Mouse (Mus musculus) testis, adult 2 months (tissue): ENCODE data around the gene Magi2. TPM values are rescaled to one million over a fixed set of nuclear protein-coding genes. Genes with fewer than 3 reads are reported as not detected.
"Not testable (repeated sequence)": the region's sequence is repeated elsewhere in the genome, so short reads cannot be mapped to it uniquely, and the experiment has no call there.

Source experiments
- H3K27ac ChIP-seq: fragments of 200-500 bp; 2 replicates; pipeline ENCODE4 v1.5.1; 2012; ENCODE audit warnings: low read depth, low read length; ENCODE audit not compliant: control insufficient read depth, insufficient read depth
- H3K27me3 ChIP-seq: fragments of 200-500 bp; 2 replicates; pipeline ENCODE4 v1.6.1; 2012; ENCODE audit warnings: mild to moderate bottlenecking, low read length, moderate library complexity; ENCODE audit not compliant: control insufficient read depth, insufficient read depth
- H3K36me3 ChIP-seq: fragments of 200-500 bp; 2 replicates; pipeline ENCODE4 v1.6.1; 2012; ENCODE audit warnings: mild to moderate bottlenecking, low read length; ENCODE audit not compliant: control insufficient read depth, insufficient read depth
- H3K4me1 ChIP-seq: fragments of 200-500 bp; 2 replicates; pipeline ENCODE4 v1.6.1; 2012; ENCODE audit warnings: low read length; ENCODE audit not compliant: control insufficient read depth, insufficient read depth
- H3K4me3 ChIP-seq: fragments of 200-500 bp; 2 replicates; pipeline ENCODE4 v1.5.1; 2012; ENCODE audit warnings: low read depth, mild to moderate bottlenecking, low read length, moderate library complexity, mixed read lengths; ENCODE audit not compliant: control insufficient read depth
- CTCF ChIP-seq: fragments of 200-500 bp; IDR thresholded peaks from 2 replicates; pipeline ENCODE4 v1.5.1; 2012; ENCODE audit warnings: low read depth, mild to moderate bottlenecking, inconsistent platforms, low read length, moderate library complexity; ENCODE audit not compliant: control insufficient read depth, insufficient read depth, insufficient replicate concordance
- POLR2A ChIP-seq: fragments of 200-500 bp; IDR thresholded peaks from 2 replicates; pipeline ENCODE4 v1.6.1; 2012; ENCODE audit warnings: low read depth, mild to moderate bottlenecking, inconsistent platforms, low read length, moderate library complexity; ENCODE audit not compliant: control insufficient read depth
- polyA plus RNA-seq: library from polyadenylated mRNA; depleted of rRNA; stranded (reverse); fragments of >200 nt; gene quantifications from 2 replicates; pipeline ENCODE4 v1.2.3, GENCODE M21; 2012

Magi2 gene
- polyA plus RNA-seq, 1 experiment: 6.3 TPM

GRCm38 (mm10) chr5:20509606-20510005, 1282.8 kb downstream of the Magi2 start:
- H3K4me1 ChIP-seq: no peaks in the 10 kb centered on the region; the same call in 1 of the 2 replicates
- H3K4me3 ChIP-seq: no peak overlapping the region
- H3K27ac ChIP-seq: no peak overlapping the region
- TF ChIP-seq POLR2A: no peak
- TF ChIP-seq CTCF: no peak
- no peaks in the 10 kb centered on the region for H3K27me3 ChIP-seq
- no peaks in the 10 kb centered on the region for H3K36me3 ChIP-seq

- no peak overlapping the region for H3K27ac ChIP-seq
- TF ChIP-seq POLR2A (no peak), CTCF (no peak)
Measured at GRCm38 (mm10) chr5:20512377-20513126, 1285.7 kb downstream of the Magi2 start.

GRCm38 (mm10) chr5:20521639-20522038, 1294.8 kb downstream of the Magi2 start:
- H3K27ac ChIP-seq: no peak overlapping the region
- TF ChIP-seq POLR2A: no peak
- no peaks in the 10 kb centered on the region for H3K36me3 ChIP-seq
- no peaks in the 10 kb centered on the region for H3K4me1 ChIP-seq
- no peak overlapping the region for H3K4me3 ChIP-seq
- no peaks in the 10 kb centered on the region for H3K27me3 ChIP-seq

More at GRCm38 (mm10) chr5:20512377-20513126, 1285.7 kb downstream of the Magi2 start:
- H3K4me1 ChIP-seq: no peaks in the 10 kb centered on the region; the same call in 1 of the 2 replicates
- no peaks in the 10 kb centered on the region for H3K36me3 ChIP-seq
- no peak overlapping the region for H3K4me3 ChIP-seq
- no peaks in the 10 kb centered on the region for H3K27me3 ChIP-seq

- Histone ChIP-seq H3K4me1 (no peaks in the 10 kb centered on the region), H3K27me3 (no peaks in the 10 kb centered on the region), H3K4me3 (no peak overlapping the region), H3K27ac (no peak overlapping the region), H3K36me3 (no peaks in the 10 kb centered on the region)
- no peak for TF ChIP-seq CTCF
- no peak for TF ChIP-seq POLR2A
Measured at GRCm38 (mm10) chr5:20522047-20522446, 1295.2 kb downstream of the Magi2 start.

GRCm38 (mm10) chr5:20523776-20524175, 1296.9 kb downstream of the Magi2 start:
- no peak overlapping the region for H3K27ac ChIP-seq
- H3K27me3 ChIP-seq: no peaks in the 10 kb centered on the region
- no peak for TF ChIP-seq POLR2A
- no peak for TF ChIP-seq CTCF
- H3K36me3 ChIP-seq: no peaks in the 10 kb centered on the region
- H3K4me1 ChIP-seq: no peaks in the 10 kb centered on the region
- no peak overlapping the region for H3K4me3 ChIP-seq

- not testable (repeated sequence) for H3K36me3 ChIP-seq, H3K4me3 ChIP-seq, H3K4me1 ChIP-seq, H3K27ac ChIP-seq, H3K27me3 ChIP-seq
Measured at GRCm38 (mm10) chr5:20526588-20526987, 1299.8 kb downstream of the Magi2 start.

GRCm38 (mm10) chr5:20536544-20536943, 1309.7 kb downstream of the Magi2 start:
- TF ChIP-seq POLR2A: no peak
- TF ChIP-seq CTCF: no peak
- no peaks in the 10 kb centered on the region for H3K36me3 ChIP-seq
- H3K4me1 ChIP-seq: no peaks in the 10 kb centered on the region
- no peak overlapping the region for H3K4me3 ChIP-seq
- H3K27ac ChIP-seq: no peak overlapping the region
- no peaks in the 10 kb centered on the region for H3K27me3 ChIP-seq
